10 mouse cellular contexts compared by ENCODE assay signal in the genomic region with DNA sequence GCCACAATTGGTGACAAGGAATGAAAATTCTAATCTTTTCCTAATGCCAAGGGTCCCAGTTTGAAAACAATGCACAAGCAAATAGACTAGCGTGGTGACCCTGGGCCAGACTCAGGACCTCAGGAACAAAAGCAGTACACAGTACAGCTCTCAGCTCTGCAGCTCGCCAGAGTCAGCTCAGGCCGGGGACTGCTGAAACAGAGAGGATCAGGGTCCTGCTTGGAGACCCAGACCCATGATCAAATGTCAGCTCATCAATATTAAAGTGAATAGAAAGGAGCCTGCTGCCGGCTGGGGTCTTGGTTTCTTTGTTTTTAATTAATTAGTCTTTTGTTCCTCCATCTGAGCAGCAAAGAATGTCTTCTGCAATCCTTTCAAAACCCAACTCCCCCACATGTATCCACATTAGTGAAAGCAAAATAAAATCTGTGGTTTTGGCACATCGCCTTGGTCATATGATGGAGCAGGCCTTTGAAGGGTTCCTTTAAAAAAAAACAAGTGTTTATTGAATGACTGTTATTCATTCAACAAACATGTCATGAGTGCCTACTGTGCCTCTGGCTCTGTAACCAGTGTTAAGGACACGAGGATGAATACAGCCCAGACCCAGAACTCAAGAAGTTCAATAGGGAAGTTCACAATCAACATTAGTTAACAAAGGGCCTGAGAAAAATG.
DNase-seq lines count a peak whose midpoint lies in the region; ATAC-seq and TF ChIP-seq lines count a peak whose summit lies in the region.
"Had no signal": no experiment of that assay in that cellular context is flagged by ENCODE, and none has a peak within 500 bp of the region (broad histone marks: within the 10 kb centered on the region; RNA-seq: fewer than 3 reads in every experiment).

No protein-coding gene starts in this region.

- H3K27ac ChIP-seq in hindbrain, embryonic 12.5 days, result no peak overlapping the region
- H3K27ac ChIP-seq: embryonic facial prominence, embryonic 12.5 days had no signal

- peak; percentile 8 to 9 for DNase-seq in heart, postnatal 10 days
- no peak for DNase-seq in heart, postnatal 36 days
- DNase-seq in Patski (ENCODE audit: low read depth, low spot score), result peak; percentile 76
- peak; percentile 30 to 47 for DNase-seq in layer of hippocampus, postnatal 36 days
- DNase-seq in left cerebral cortex, postnatal 36 days (ENCODE audit: low spot score in 2 of 2), result no peak
- no peak for DNase-seq in cerebellum, postnatal 14 days

- H3K4me3 ChIP-seq in hindbrain, embryonic 12.5 days, result no peak overlapping the region
- H3K4me3 ChIP-seq: embryonic facial prominence, embryonic 12.5 days had no signal

- H3K36me3 ChIP-seq in hindbrain, embryonic 12.5 days, result no peaks in the 10 kb centered on the region
- H3K36me3 ChIP-seq: embryonic facial prominence, embryonic 12.5 days had no signal

- H3K4me2 ChIP-seq in hindbrain, embryonic 12.5 days (replicated peaks), result no peak overlapping the region
- H3K4me2 ChIP-seq: embryonic facial prominence, embryonic 12.5 days had no signal

- peaks cover 5% of the 10 kb centered on the region; the same call in 1 of the 2 replicates for H3K4me1 ChIP-seq in hindbrain, embryonic 12.5 days
- H3K4me1 ChIP-seq: embryonic facial prominence, embryonic 12.5 days had no signal

- H3K27me3 ChIP-seq in Patski, result no peaks in the 10 kb centered on the region
- no peaks in the 10 kb centered on the region for H3K27me3 ChIP-seq in hindbrain, embryonic 12.5 days
- H3K27me3 ChIP-seq: embryonic facial prominence, embryonic 12.5 days had no signal

- 28% methylated on average over 6 of the region's 6 CpGs for WGBS in hindbrain, embryonic 12.5 days

- ATAC-seq in Patski, result no peak
- peak; percentile 43; the same call in 1 of the 2 replicates for ATAC-seq in hindbrain, embryonic 12.5 days (ENCODE audit: low FRiP score)
- ATAC-seq in erythroid progenitor cell, adult 5-6 weeks (replicated peaks; ENCODE audit: low FRiP score, poor library complexity, severe bottlenecking), result no peak
- ATAC-seq: intestine, embryonic 16.5 days had no signal

- CTCF ChIA-PET in Patski (lab: Charles Lee), result no interaction called here

- TF ChIP-seq CTCF in Patski (IDR thresholded peaks at IDR 0.05), result no peak

- H3K9ac ChIP-seq in hindbrain, embryonic 12.5 days, result no peak overlapping the region
- H3K9ac ChIP-seq: embryonic facial prominence, embryonic 12.5 days had no signal

- POLR2A ChIA-PET in Patski (lab: Charles Lee), result no interaction called here

- intact Hi-C loops in heart, postnatal 10 days (cut with DNase I), result no loop called here
- intact Hi-C loops in heart, postnatal 36 days (cut with DNase I), result no loop called here
- intact Hi-C loops in left cerebral cortex, postnatal 36 days (cut with DNase I), result no loop called here

- H3K9me3 ChIP-seq in hindbrain, embryonic 12.5 days (replicated peaks), result no peaks in the 10 kb centered on the region
- H3K9me3 ChIP-seq: embryonic facial prominence, embryonic 12.5 days had no signal

- in situ Hi-C loops in Patski (cut with MboI; ENCODE audit: low pct_unique_long_range_greater_than_20kb), result no loop called here

Comparison
In these comparisons a context has a peak if more than half of its experiments do, and no peak if none do; other contexts are left out.
1. DNase-seq: peak in heart, postnatal 10 days (2 of 2), Patski (single experiment) and layer of hippocampus, postnatal 36 days (2 of 2); none in heart, postnatal 36 days (0 of 2), left cerebral cortex, postnatal 36 days (0 of 2) and cerebellum, postnatal 14 days (0 of 2).